Comparison of ENCODE assay signal across 10 mouse cellular contexts in the genomic region with DNA sequence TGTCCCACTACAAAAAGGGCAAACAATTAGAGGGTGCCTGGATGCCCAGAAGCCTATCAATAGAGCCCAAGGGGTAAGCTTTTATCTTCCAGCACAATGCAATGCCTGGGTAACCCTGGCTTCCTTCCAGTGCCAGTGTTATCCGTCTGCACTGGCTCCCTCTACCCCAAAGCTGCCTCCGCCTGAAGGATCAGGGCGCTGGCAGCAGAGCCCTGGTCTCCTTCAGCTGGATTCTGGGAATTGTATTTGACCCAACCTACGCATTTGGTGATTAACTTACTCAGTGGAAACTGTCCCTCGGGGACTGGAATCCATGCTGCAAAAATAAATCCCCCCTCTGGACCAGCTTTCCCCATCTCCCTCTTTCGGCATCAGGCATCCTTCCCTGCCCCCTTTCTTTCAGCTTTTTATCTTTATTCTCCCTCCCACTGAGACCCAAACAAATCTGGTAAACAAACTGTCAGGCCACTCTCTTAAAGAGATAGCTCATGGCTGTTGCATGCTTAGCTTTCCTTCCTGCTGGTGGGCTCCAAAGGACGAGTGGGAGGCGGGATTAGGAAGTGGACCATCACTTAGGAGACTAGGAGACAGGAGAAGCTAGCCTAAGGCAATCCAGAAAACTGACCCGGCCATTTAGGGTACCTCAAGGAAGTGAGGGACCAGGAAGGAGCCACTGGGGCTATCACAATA.
DNase-seq lines count a peak whose midpoint lies in the region; ATAC-seq and TF ChIP-seq lines count a peak whose summit lies in the region.
"Had no signal": no experiment of that assay in that cellular context is flagged by ENCODE, and none has a peak within 500 bp of the region (broad histone marks: within the 10 kb centered on the region; RNA-seq: fewer than 3 reads in every experiment).

No protein-coding gene starts in this region.

- 41% methylated on average over 9 of the region's 9 CpGs for WGBS in embryonic facial prominence, embryonic 10.5 days
- 51% methylated on average over 9 of the region's 9 CpGs for WGBS in kidney, embryonic 15.5 days
- 23% methylated on average over 9 of the region's 9 CpGs for WGBS in midbrain, embryonic 16.5 days

- no peak for DNase-seq in left cerebral cortex, adult 2 months (ENCODE audit: extremely low spot score in 1 of 2, low spot score in 2 of 2)
- DNase-seq in left cerebral cortex, adult 9 months (ENCODE audit: low spot score in 2 of 2), result no peak
- DNase-seq in embryonic facial prominence, embryonic 10.5 days (ENCODE audit: low spot score), result no peak
- DNase-seq in thymus, postnatal 14 days, result no peak
- DNase-seq in left cerebral cortex, adult 18-20 months (ENCODE audit: low spot score in 2 of 2), result no peak
- DNase-seq: heart, postnatal 4 days had no signal

- intact Hi-C loops in left cerebral cortex, adult 2 months (cut with DNase I), result loop anchor here (5.0 kb wide), 1 partner anchor 57 kb away; no protein-coding TSS in a partner anchor

- H3K4me3 ChIP-seq in left cerebral cortex, adult 2 months, result no peak overlapping the region
- no peak overlapping the region for H3K4me3 ChIP-seq in embryonic facial prominence, embryonic 10.5 days
- H3K4me3 ChIP-seq in kidney, embryonic 15.5 days (replicated peaks), result no peak overlapping the region
- no peak overlapping the region for H3K4me3 ChIP-seq in midbrain, embryonic 16.5 days (ENCODE audit: low read depth, low read length)

- no peak overlapping the region for H3K9ac ChIP-seq in kidney, embryonic 15.5 days
- no peak overlapping the region for H3K9ac ChIP-seq in midbrain, embryonic 16.5 days (ENCODE audit: low read depth, low read length)

- no peaks in the 10 kb centered on the region for H3K27me3 ChIP-seq in embryonic facial prominence, embryonic 10.5 days (replicated peaks; ENCODE audit: low read depth, poor library complexity, severe bottlenecking)
- H3K27me3 ChIP-seq in kidney, embryonic 15.5 days, result no peaks in the 10 kb centered on the region
- H3K27me3 ChIP-seq in midbrain, embryonic 16.5 days (ENCODE audit: control insufficient read depth, insufficient read depth, low read depth, low read length), result no peaks in the 10 kb centered on the region

- H3K9me3 ChIP-seq in embryonic facial prominence, embryonic 10.5 days, result no peaks in the 10 kb centered on the region
- H3K9me3 ChIP-seq in kidney, embryonic 15.5 days (replicated peaks), result no peaks in the 10 kb centered on the region
- no peaks in the 10 kb centered on the region for H3K9me3 ChIP-seq in midbrain, embryonic 16.5 days (replicated peaks; ENCODE audit: control insufficient read depth, low read length, poor library complexity, severe bottlenecking)

- H3K4me2 ChIP-seq in kidney, embryonic 15.5 days, result no peak overlapping the region
- no peak overlapping the region for H3K4me2 ChIP-seq in midbrain, embryonic 16.5 days (ENCODE audit: low read length)

- H3K4me1 ChIP-seq in embryonic facial prominence, embryonic 10.5 days, result peaks cover 94% of the 10 kb centered on the region
- peaks cover 100% of the 10 kb centered on the region for H3K4me1 ChIP-seq in kidney, embryonic 15.5 days
- peaks cover 8% of the 10 kb centered on the region; the same call in 1 of the 2 replicates for H3K4me1 ChIP-seq in midbrain, embryonic 16.5 days (ENCODE audit: control insufficient read depth, insufficient read depth, low read length)

- H3K27ac ChIP-seq in left cerebral cortex, adult 2 months, result peak overlapping the region; percentile 77; the same call in 1 of the 2 replicates
- H3K27ac ChIP-seq in embryonic facial prominence, embryonic 10.5 days (replicated peaks), result peak overlapping the region; percentile 92
- peak overlapping the region; percentile 98 for H3K27ac ChIP-seq in kidney, embryonic 15.5 days
- peak overlapping the region; percentile 44 for H3K27ac ChIP-seq in midbrain, embryonic 16.5 days (ENCODE audit: low read length)
- H3K27ac ChIP-seq: macrophage had no signal

- TF ChIP-seq CTCF in left cerebral cortex, adult 2 months (IDR thresholded peaks at IDR 0.05), result no peak

- no peaks in the 10 kb centered on the region for H3K36me3 ChIP-seq in embryonic facial prominence, embryonic 10.5 days (replicated peaks)
- H3K36me3 ChIP-seq in kidney, embryonic 15.5 days, result no peaks in the 10 kb centered on the region
- H3K36me3 ChIP-seq in midbrain, embryonic 16.5 days (ENCODE audit: control insufficient read depth, insufficient read depth, low read length), result no peaks in the 10 kb centered on the region

- no peak for ATAC-seq in kidney, embryonic 15.5 days (replicated peaks; ENCODE audit: low FRiP score)
- ATAC-seq in midbrain, embryonic 16.5 days, result no peak
- no peak for ATAC-seq in inflammation-experienced regulatory T-cells, adult 6 months

Comparison
In these comparisons a context has a peak if more than half of its experiments do, and no peak if none do; other contexts are left out.
1. H3K27ac ChIP-seq: peak in every context shown above with its lines; median percentile 98 in kidney, embryonic 15.5 days; 92 in embryonic facial prominence, embryonic 10.5 days; 77 in left cerebral cortex, adult 2 months; 44 in midbrain, embryonic 16.5 days.